Mouse (Mus musculus): ENCODE results near the gene Tmem63c.

Tmem63c gene

DNA sequence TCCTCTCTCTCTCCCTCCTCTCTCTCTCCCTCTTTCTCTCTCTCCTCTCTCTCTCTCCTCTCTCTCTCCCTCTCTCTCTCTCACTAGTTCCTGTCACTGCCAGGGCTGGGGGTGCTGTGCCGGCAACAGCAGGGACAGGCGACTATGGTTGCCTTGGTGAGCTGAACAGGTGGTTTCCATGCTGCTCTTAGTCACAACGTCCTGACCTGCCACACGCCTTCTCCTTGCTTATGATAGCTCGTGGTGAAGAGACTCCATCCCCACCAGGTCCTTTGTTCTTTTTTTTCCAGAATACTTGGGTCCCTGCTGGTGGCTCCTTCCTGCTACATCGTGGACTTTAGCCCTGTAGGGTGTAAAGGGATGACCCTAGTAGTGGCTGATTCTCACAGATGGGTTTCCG is 18.9 kb upstream of the Tmem63c start:
- DNase-seq = no peak

DNA sequence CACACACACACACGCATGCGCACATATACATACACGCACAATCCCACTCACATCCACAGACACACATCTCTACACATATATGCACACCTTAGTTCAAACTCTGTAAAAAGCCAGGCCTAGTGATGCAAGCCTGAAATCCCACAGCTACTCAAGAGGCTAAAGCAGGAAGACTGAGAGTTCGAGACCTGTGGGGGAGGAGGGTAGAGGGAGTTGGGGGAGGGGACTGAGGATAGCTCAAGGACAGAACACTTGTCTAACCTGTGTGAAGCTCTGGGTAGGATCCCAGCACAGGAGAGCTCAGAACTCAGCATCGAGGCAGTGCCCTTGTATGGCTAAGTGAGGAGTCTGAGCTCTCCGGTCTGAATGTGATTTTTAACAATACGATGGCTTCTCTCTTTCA is 18.3 kb upstream of the Tmem63c start:
- DNase-seq = no peak

DNA sequence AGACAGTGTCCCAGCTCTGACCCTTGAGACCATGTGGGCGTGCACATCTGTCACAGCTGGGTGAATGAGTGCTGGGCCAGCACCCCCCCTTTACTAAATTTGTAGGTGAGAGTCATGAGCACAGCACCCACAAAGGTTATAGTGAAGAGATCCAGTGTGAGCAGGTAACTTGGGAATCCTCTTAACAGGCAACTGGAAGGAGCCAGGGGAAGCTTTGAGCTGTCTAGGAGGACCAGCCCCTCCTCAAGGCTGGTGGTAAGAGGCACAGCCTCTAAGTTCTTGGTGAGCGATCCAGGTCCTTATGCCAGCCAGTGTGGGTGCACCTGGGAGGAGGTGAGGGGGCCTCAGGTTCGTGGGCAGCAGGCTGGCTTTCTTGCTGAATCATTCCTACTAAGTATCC is 17.5 kb upstream of the Tmem63c start:
- DNase-seq = no peak

DNA sequence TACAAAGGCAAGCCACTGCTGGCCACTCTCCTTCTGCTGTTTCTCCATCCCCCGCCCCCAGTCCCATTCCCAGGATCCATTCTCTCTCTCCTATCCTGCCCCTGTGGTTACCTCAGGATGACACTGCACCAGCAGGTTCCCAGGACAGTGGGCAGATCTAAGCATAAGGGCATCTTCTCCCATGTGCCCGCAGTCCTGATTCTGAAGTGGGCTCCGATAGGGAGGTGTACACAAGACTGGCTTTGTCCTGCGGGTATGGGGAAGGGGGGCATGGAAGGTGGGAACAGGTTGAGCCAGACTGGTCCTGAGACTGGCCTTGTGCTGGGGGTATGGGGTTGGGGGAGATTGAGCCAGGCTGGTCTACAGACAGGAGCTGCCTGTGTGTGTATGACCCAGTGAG is 16.5 kb upstream of the Tmem63c start:
- no peak for DNase-seq

DNA sequence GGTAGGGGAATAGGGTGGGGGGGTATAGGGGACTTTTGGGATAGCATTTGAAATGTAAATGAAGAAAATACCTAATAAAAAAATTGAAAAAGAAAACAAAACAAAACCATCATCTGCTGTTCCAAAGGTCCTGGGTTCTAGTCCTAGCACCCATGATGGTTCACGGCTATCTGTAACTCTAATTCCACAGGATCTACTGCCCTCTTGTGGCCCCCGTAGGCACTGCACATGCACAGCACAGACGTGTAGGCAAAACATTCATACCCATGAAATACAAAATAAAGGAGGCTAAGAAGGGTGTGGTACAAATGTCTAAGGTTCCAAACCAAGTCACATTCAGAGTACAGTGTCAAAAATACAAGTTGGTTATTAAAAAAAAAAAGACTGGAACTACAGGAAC is 4.1 kb upstream of the Tmem63c start:
- DNase-seq = peak; percentile 44

DNA sequence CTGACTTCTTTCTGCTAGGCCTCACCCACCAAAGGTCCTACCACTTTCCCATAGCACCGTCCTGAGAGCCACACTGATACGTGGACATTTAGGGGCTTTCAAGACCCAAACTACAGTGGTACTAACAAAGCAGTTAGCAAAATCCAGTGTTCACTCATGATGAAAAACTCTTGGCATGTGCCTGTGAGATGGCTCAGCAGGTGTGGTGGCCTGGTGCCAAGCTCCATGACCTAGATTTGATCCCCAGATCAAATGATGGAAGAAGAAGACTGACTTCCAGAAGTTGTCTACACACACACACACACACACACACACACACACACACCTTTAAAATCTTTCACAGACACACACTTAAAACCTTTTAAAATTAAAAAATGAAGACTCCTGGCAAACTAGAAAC is 2.4 kb upstream of the Tmem63c start:
- no peak for DNase-seq

DNA sequence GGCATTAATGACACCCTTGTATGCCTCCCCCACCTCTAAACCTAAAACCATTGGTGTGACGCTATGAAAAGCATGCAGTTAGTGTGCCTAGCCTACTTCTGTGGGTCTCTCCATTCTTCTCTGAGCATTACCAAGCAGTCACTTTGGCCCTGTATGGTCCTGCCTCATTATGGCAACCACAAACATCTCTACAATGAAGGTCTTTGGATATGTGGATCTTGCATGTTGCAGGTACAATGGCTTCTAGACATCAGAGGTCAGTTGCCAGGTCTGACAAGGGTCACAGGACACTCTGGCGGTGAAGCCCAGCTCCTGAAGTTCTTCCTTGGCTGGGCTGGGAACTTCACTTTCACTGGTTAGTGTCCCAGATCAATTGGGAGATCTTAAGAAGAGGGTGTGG is 866 bp downstream of the Tmem63c start:
- DNase-seq = no peak

DNA sequence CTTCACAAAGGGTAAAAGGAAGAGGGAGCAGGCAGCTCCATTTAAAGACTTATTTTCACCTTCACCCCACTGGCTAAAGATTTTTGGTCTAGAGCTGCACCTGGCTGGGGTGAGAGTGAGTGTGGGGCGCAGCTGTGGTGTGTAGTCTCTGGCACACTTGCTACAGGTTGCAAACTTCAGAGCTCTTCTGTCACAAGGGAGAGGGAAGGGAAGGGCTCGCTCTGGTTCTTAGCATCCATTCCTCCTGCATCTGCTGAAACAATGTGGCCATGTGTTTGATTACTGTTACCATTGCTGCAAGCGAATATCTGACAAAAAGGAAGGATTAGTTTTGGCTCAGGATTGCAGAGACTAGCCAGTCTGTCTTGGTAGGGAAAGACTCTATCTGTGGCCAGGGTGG is 2.3 kb downstream of the Tmem63c start:
- DNase-seq = no peak

DNA sequence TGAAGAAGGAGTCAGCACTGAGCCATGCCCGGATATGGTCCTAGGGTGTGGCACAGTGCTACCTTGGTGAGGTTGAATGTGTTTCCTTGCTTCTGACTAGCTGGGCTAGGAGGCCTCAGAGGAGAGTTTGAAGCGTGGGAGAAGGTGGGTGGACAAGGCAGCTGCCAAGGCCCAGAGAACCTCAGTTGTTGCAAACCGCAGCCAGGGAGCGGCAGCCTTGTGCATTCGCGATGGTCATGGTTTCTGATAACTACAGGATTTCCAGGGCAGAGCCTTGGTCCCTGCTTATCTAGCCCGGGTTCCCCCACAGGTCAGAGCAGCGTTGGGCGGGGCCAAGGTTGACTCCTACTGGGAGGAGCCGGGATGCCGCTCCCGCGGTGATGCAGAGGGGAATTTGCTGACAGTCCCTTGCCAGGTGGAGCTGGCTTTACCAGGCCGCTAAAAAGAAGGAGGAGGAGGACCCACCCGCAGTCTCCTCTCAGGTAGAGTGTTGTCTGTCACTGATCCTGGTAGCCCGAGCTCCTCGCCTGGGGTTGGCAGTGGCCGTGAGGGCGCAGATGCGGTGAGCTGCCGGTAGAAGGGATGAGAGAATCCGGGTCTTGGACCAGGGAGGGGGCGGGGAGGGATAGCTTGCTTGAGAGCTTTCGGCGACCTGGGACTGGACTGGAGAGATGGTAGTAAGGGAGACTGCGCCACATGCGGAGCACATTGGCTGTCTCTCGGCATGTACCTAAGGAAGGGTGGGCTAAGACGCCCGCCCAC is 5.2 kb downstream of the Tmem63c start:
- DNase-seq = peak; percentile 3

DNA sequence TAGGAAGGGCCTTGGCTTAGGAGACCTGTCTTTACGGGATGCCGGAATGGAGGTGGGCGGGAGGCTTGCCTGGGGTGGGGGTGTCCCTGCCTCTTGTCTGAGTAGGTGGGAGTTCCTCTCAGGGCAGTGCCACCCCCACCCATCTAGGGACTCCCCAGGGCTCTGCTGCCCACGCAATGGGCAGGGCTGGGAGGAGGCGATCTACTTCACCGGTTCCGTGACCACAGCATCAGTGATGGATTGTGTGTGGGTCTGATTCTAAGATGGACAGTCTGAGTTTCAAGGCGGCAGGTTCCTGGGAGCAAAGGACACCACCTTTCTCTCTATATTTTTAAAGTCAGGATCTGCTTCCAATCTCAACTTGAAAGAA is 5.7 kb downstream of the Tmem63c start:
- DNase-seq = no peak

DNA sequence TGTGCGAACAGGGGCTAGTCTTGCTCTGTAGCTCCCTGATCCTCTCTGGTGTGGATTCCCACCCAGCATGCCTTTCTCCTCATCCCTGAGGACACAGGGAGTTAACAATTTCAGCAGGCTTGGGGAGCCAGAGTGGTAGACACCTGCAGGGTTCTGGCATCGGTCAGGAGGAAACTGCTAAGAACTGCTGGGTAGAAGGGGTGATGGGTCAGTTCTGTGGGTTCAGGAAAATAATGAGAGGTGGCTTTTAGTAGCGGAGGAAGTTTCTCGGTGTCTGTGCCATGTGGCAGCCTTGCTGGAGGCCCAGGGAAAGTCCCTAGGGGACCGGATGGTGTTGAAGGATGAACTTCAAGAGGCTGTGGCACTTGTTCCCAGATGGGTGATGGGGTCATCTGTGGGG is 6.3 kb downstream of the Tmem63c start:
- no peak for DNase-seq

DNA sequence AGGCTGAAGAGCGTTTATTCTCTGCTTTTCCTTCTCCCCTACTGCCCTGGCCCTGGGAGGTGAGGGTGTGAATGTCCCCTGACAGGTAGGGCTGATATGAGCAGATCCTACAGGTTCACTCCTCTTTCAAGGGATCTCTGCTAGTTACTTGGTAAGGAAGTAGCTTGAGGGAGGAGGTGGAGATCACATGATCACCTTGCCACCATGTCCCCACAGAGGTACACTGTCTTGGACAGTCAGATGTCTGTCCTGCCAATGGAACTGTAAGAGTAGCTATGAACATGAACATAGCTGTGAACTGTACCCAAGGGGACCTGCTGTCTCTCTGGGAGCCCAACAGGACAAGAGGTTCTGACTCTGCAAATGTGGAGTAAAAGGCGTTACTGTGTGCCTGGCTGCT is 6.9 kb downstream of the Tmem63c start:
- no peak for DNase-seq

DNA sequence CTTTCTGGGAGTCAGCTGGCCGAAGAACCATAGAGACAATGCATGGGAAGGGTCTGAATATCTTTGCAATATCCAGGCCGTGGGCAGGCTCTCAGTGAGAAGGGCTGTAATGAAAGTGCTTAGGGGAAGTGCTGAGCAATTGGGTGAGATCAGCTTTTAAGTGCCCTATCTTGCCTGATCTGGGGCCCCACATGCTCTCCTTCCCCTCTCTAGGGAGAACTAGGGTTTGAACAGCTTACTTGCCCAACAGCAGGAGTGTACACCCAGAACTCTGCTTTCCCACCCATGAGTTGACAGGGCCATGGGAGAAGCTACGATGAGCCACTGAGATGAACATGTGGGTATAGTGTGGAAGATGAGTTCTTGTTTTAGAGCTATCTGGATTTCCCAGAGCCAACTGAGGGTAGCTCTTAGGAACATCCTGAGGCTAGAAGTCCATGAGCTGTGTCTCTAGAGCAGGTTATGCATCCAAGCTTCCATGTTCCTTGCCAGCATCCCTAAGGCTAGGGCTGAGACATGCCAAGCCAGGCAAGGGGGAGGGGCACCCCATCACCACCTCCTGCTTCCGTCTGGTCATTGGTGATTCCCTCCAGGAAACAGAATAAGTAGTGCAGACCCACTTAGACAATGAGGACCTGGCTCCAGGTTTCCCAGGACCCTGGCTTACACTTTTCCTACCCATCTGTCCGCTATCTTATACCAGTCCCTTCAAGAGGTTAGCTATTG is 8.3 kb downstream of the Tmem63c start:
- no peak for DNase-seq

DNA sequence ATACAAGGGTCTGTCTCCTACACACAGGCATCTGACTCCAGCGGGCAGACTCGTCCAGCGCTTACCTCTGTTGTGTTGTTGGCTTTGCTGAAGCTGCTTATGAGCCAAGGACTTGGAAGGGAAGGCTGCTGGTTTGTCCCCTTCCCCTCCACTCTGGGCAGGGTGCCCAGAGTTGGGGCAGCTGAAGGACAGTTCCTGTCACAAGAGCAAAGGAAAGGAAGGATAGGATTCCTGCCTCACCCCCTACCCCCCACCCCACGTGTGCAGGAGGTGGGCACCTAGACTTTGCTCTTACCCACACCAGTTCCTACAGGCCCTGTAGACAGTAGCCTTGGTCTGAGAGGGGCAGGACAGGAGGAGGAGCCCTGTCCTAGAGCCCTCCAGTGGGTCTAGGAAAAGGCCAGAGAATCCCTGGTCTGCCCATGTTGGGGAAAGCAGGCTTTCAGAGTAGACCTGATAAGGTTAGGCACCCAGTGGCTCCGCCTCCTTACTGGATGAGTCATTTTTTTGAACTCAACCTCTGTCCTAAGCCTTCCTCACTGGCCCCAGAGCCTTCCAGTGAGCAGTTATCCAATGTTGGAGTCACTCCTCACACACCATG is 10.1 kb downstream of the Tmem63c start:
- no peak for DNase-seq

DNA sequence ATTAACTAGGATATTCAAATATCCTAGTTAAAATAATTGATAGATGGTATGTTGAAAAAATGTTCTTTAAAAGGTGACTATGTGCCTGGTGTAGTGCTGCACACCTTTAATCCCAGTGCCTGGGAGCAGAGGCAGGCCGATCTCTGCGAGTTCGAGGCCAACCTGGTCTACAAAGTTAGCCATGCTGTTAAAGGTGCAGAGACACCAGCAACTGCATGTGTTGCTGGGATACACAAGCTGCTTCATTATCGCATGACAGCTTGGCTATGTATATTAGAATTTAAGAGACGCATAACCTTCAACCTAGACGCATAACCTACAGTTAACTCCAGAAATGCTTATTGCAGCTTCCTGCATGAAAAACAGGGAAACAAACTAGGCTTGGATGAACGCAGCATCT is 15.5 kb downstream of the Tmem63c start:
- no peak for DNase-seq

DNA sequence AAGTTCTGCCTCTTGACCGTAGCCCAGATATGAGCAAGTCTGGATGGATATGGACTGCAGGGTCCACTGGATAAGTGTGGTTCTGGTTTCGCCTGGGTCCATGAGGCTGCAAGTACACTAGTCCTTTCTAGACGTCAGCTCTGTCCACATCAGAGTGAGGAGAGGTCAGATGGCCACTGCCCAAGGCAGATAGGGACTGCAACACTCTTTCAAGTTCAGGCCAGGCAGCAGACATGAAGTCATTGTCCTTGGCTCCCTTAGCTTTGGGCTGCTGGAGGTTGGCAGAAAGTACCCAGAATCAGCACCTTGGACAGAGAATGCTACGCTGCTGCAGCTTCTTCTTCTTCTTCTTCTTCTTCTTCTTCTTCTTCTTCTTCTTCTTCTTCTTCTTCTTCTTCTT is 19.0 kb downstream of the Tmem63c start:
- peak; percentile 5 for DNase-seq

DNA sequence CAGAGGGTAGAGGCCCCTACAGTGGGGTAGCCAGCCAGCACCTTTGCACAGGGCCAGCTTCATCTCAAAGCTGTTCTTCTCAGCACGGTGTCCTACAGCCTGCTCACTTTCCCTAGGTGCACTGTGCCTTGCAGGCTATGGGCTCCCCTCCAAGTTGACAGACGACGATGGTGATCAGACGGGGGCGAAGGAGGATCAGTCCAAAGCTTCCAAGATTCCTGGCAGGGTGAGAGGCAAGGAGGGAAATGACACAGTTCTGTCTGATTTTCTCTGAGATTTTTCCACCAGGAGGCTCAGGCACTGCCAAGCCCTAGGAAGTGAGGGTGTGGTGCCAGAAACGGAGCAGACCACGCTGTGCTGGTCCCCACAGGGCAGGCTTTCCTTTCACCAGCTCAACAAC is 19.7 kb downstream of the Tmem63c start:
- no peak for DNase-seq

DNA sequence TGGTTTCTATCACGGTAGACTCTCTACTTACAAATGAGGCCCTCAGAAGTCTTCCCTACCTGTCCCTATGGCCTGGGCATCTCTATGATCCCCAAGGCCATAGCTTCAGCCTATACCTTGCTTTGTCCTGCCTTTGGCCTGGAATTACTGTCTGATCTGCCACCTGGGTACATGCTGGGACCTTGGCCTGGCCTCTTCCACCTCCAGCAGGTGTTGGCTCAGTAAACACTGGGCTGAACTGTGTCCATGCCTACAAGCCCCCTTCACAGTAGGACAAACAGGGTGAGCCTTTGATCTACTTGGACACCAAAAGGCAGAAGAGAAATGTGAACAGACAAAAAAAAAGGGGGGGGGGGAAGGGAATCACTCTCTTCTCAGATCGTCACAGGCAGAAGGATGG is 21.3 kb downstream of the Tmem63c start:
- DNase-seq = no peak

DNA sequence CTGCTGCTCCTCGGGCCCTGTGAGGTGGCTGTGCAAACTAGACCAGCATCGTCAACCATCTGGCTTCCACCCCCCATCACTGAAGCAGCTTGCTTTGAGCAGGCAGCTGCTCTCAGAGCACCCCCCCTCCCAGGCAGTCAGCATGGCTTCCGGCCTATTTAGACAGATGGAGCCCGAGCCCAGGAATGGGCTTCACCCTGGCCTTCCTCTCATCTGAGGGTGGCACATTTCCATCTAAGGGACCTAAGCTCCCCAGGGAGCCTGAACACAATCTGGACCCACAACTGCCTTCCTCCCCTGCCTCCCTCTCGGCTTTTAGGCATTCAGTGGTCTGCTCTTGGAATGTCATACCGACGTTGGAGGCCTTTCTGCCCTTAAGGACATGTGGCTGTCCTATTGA is 22.1 kb downstream of the Tmem63c start:
- no peak for DNase-seq

DNA sequence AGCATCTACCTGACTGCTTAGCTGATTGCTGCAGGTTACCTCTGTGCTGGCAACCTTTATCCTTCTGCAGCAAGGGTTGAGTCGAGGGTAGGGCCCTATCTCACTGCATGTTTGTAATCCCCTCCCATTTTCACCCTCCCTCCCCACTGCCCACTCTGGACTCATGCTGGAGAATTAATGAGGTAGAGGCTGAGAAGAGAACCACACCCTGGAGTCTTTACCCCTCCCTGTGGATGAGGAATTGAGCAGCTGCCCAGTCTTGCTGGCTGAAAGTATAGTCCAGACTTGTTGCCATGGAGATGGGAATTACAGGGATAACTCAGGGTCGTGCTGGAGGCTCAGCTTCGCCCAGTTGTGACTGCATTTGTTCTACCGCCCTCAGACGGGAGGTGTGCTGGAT is 23.6 kb downstream of the Tmem63c start:
- peak; percentile 7 for DNase-seq

DNA sequence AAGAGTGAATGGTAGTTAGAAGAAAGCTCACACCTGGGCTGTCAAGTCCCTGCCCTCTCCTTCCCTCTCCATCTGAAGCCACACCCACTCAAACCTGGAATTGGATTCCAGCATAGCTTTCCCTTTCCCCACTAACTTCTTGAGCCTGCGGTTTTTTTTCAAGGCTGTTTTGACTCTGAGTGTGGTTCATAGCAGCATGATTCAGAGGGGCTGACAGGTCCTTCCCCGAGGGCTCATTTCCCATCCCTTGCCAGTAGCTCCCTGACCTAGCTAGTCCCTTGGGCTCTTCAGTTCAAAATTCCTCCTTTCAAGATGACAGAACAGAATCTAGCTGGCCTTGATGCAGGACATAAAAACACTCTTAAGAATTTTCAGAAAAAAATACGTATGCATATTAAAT is 26.4 kb downstream of the Tmem63c start:
- no peak for DNase-seq

DNA sequence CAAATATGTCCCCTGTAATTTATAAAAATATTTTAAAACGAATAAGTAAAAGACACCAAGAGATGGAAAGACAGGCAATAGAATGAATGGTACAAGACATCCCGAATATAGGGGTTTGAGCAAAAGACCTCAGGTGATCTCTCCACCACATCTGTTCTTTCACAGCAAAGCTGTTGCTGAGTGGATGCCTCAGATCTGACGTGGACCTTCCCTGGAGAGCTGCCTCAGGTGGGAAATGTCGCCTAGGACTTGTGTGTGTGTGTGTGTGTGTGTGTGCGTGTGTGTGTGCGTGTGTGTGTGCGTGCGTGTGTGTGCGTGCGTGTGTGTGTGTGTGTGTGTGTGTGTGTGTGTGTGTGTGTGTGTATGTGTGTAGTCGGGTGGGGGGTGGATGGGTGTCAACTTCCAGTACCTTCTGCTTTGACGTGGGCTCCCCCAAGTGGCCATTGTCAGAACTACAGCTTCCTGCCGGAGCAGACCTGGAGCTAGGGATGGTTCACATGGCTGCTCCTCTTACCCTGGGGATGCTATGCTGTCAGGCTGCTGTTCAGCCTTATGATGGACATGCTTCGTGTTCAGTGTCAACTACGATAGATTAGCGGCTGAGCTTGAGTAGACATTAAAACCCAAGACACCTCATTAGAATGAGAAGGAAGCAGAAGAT is 31.7 kb downstream of the Tmem63c start:
- DNase-seq = peak; percentile 90

DNA sequence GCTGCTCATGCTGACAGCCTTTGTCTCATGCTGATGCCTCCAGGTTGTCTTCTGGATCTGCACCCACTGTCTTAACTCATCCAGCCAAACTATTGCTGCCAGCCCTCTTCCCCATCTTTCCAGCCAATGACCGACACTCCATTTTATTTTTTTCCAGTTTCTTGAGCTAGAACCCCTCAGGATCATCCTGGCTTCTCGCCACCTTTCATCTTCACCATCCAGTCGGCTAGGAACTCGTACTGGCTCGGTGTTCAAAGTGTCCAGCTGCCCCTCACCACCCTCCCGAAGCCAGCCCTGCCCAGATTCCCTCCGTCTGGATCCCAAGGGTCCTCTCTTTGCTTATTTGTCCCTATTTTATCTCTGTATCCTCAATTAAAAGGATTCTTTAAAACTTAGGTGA is 33.7 kb downstream of the Tmem63c start:
- DNase-seq = no peak

DNA sequence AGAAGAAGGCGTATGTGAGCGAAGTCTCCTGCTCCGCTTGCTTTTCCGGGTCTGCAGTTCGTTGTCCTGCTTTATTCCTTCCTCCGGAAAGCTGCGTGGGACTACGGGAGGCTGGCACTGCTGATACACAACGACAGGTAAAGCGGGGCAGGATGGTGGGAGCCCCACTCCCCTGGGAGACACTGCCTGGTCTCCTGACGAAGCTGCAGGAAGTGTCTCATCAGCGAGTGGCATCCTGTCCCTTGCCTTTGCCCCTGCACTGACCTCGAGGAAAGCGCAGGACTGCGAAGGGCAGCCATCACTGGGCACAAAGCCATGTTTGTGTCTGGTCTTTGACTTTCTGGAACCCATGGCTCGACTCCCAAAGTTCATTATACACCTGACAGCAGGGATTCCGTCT is 35.9 kb downstream of the Tmem63c start:
- no peak for DNase-seq
